Mouse (Mus musculus) E14TG2a.4 (cell line): Measurements from ENCODE around the gene Arntl.
A peak's percentile ranks its signal among the peaks of the same experiment; 100 is the strongest.

Experiments used
- H3K27me3 ChIP-seq: 2 replicates; pipeline ENCODE4 v1.6.1; 2014; ENCODE audit warnings: low read length, control low read depth; ENCODE audit not compliant: insufficient read depth
- H3K36me3 ChIP-seq: 2 replicates; pipeline ENCODE4 v1.6.1; 2014; ENCODE audit warnings: low read length, control low read depth; ENCODE audit not compliant: insufficient read depth
- H3K4me1 ChIP-seq: replicated peaks from 2 replicates; pipeline ENCODE4 v1.6.1; 2014; ENCODE audit warnings: low read depth, low read length, control low read depth
- H3K4me3 ChIP-seq: replicated peaks from 2 replicates; pipeline ENCODE4 v1.5.1; 2014; ENCODE audit warnings: mild to moderate bottlenecking, low read length
- H3K9me3 ChIP-seq: 2 replicates; pipeline ENCODE4 v1.6.1; 2014; ENCODE audit warnings: low read length, control low read depth
- CTCF ChIP-seq: conservative IDR thresholded peaks from 2 replicates; pipeline ENCODE4 v1.5.1; 2014; ENCODE audit warnings: low read length
- NANOG ChIP-seq: IDR thresholded peaks from 2 replicates; pipeline ENCODE4 v1.6.1; 2014; ENCODE audit warnings: borderline replicate concordance, low read length, mixed read lengths
- POU5F1 ChIP-seq: IDR thresholded peaks from 2 replicates; pipeline ENCODE4 v1.6.1; 2014; ENCODE audit warnings: low read length, borderline replicate concordance

Gene Arntl

GRCm38 (mm10) chr7:113285405-113285804, 78.1 kb downstream of the Arntl start:
- no peaks in the 10 kb centered on the region for H3K9me3 ChIP-seq
- H3K36me3 ChIP-seq = peaks cover 11% of the 10 kb centered on the region; the same call in 1 of the 2 replicates
- TF ChIP-seq CTCF = no peak
- no peak for TF ChIP-seq POU5F1
- TF ChIP-seq NANOG = no peak
- peaks cover 17% of the 10 kb centered on the region for H3K4me1 ChIP-seq
- no peak overlapping the region for H3K4me3 ChIP-seq
- H3K27me3 ChIP-seq = no peaks in the 10 kb centered on the region; the same call in 1 of the 2 replicates

- Histone ChIP-seq H3K36me3 (peaks cover 13% of the 10 kb centered on the region; the same call in 1 of the 2 replicates), H3K27me3 (no peaks in the 10 kb centered on the region; the same call in 1 of the 2 replicates), H3K4me1 (peaks cover 21% of the 10 kb centered on the region), H3K9me3 (no peaks in the 10 kb centered on the region), H3K4me3 (no peak overlapping the region)
- TF ChIP-seq POU5F1 = no peak
- no peak for TF ChIP-seq CTCF
- no peak for TF ChIP-seq NANOG
Observed at GRCm38 (mm10) chr7:113289211-113289610, 81.9 kb downstream of the Arntl start.

GRCm38 (mm10) chr7:113291741-113292140, 84.5 kb downstream of the Arntl start:
- Histone ChIP-seq H3K9me3 (no peaks in the 10 kb centered on the region), H3K4me3 (no peak overlapping the region), H3K27me3 (no peaks in the 10 kb centered on the region; the same call in 1 of the 2 replicates), H3K4me1 (peaks cover 45% of the 10 kb centered on the region), H3K36me3 (peaks cover 14% of the 10 kb centered on the region; the same call in 1 of the 2 replicates)
- TF ChIP-seq NANOG (no peak), POU5F1 (no peak), CTCF (no peak)

- Histone ChIP-seq H3K9me3 (no peaks in the 10 kb centered on the region), H3K4me1 (peaks cover 49% of the 10 kb centered on the region), H3K36me3 (peaks cover 16% of the 10 kb centered on the region; the same call in 1 of the 2 replicates), H3K4me3 (no peak overlapping the region), H3K27me3 (no peaks in the 10 kb centered on the region; the same call in 1 of the 2 replicates)
- TF ChIP-seq CTCF (no peak), NANOG (no peak), POU5F1 (no peak)
Observed at GRCm38 (mm10) chr7:113292193-113292592, 84.9 kb downstream of the Arntl start.

GRCm38 (mm10) chr7:113294598-113294997, 87.3 kb downstream of the Arntl start:
- no peaks in the 10 kb centered on the region for H3K9me3 ChIP-seq
- TF ChIP-seq POU5F1 (no peak), CTCF (no peak), NANOG (no peak)
- peak overlapping the region; percentile 74 for H3K4me3 ChIP-seq
- peaks cover 52% of the 10 kb centered on the region for H3K4me1 ChIP-seq
- H3K36me3 ChIP-seq = peaks cover 17% of the 10 kb centered on the region
- H3K27me3 ChIP-seq = no peaks in the 10 kb centered on the region

- Histone ChIP-seq H3K4me1 (peaks cover 52% of the 10 kb centered on the region), H3K27me3 (no peaks in the 10 kb centered on the region), H3K9me3 (no peaks in the 10 kb centered on the region), H3K4me3 (peak overlapping the region; percentile 74), H3K36me3 (peaks cover 17% of the 10 kb centered on the region)
- TF ChIP-seq CTCF (0 out of 2 replicates have a peak, but pooled peaks have one; percentile 3), NANOG (no peak)
Observed at GRCm38 (mm10) chr7:113295077-113295890, 88.0 kb downstream of the Arntl start.

- Histone ChIP-seq H3K4me3 (no peak overlapping the region), H3K36me3 (peaks cover 23% of the 10 kb centered on the region), H3K4me1 (peaks cover 52% of the 10 kb centered on the region), H3K9me3 (no peaks in the 10 kb centered on the region), H3K27me3 (no peaks in the 10 kb centered on the region)
- TF ChIP-seq POU5F1 (no peak), NANOG (no peak), CTCF (no peak)
Observed at GRCm38 (mm10) chr7:113297813-113298212, 90.5 kb downstream of the Arntl start.

GRCm38 (mm10) chr7:113310136-113310535, 102.9 kb downstream of the Arntl start:
- peaks cover 25% of the 10 kb centered on the region for H3K36me3 ChIP-seq
- TF ChIP-seq NANOG (no peak), POU5F1 (no peak), CTCF (no peak)
- H3K9me3 ChIP-seq = no peaks in the 10 kb centered on the region
- no peaks in the 10 kb centered on the region for H3K27me3 ChIP-seq
- no peaks in the 10 kb centered on the region for H3K4me1 ChIP-seq
- H3K4me3 ChIP-seq = no peak overlapping the region
